Mouse (Mus musculus): ENCODE measurements around the gene Ccdc102a. TPM values are rescaled to one million over a fixed set of nuclear protein-coding genes. Genes with fewer than 3 reads are reported as not detected.

The Ccdc102a gene
- polyA plus RNA-seq, 1 experiment from 2014 or later: 8.1 TPM

- Histone ChIP-seq H3K9ac (no peak overlapping the region), H3K4me3 (no peak overlapping the region), H3K4me2 (no peak overlapping the region), H3K36me3 (no peaks in the 10 kb centered on the region), H3K9me3 (no peaks in the 10 kb centered on the region), H3K27me3 (no peaks in the 10 kb centered on the region), H3K27ac (replicated peaks) (no peak overlapping the region), H3K4me1 (replicated peaks) (peaks cover 34% of the 10 kb centered on the region)
- ATAC-seq (ENCODE audit: low read depth): peak; percentile 45; the same call in 1 of the 2 replicates
- 71% methylated on average over 5 of the region's 5 CpGs for WGBS
Observed at GRCm38 (mm10) chr8:94950458-94950857, 32.6 kb upstream of the Ccdc102a start.

- H3K4me1 ChIP-seq (replicated peaks): peaks cover 34% of the 10 kb centered on the region
- H3K27ac ChIP-seq (replicated peaks): peak overlapping the region; percentile 10; the same call in 1 of the 2 replicates
- H3K36me3 ChIP-seq: no peaks in the 10 kb centered on the region
- peak; percentile 83 for ATAC-seq (ENCODE audit: low read depth)
- H3K4me2 ChIP-seq: no peak overlapping the region
- 12% methylated on average over 4 of the region's 4 CpGs for WGBS
- H3K4me3 ChIP-seq: no peak overlapping the region
- H3K9me3 ChIP-seq: no peaks in the 10 kb centered on the region
- H3K27me3 ChIP-seq: no peaks in the 10 kb centered on the region
- no peak overlapping the region for H3K9ac ChIP-seq
Observed at GRCm38 (mm10) chr8:94950046-94950445, 32.1 kb upstream of the Ccdc102a start.

GRCm38 (mm10) chr8:94949010-94949409, 31.1 kb upstream of the Ccdc102a start:
- H3K4me3 ChIP-seq: no peak overlapping the region
- H3K9me3 ChIP-seq: no peaks in the 10 kb centered on the region
- ATAC-seq (ENCODE audit: low read depth): no peak
- no peaks in the 10 kb centered on the region for H3K27me3 ChIP-seq
- no peak overlapping the region for H3K4me2 ChIP-seq
- 88% methylated on average over 4 of the region's 4 CpGs for WGBS
- no peak overlapping the region for H3K9ac ChIP-seq
- H3K27ac ChIP-seq (replicated peaks): no peak overlapping the region
- H3K4me1 ChIP-seq (replicated peaks): peaks cover 23% of the 10 kb centered on the region
- no peaks in the 10 kb centered on the region for H3K36me3 ChIP-seq

GRCm38 (mm10) chr8:94948421-94948820, 30.5 kb upstream of the Ccdc102a start:
- H3K9ac ChIP-seq: no peak overlapping the region
- no peaks in the 10 kb centered on the region for H3K36me3 ChIP-seq
- no peak overlapping the region for H3K27ac ChIP-seq (replicated peaks)
- no peak overlapping the region for H3K4me2 ChIP-seq
- no peak for ATAC-seq (ENCODE audit: low read depth)
- WGBS: 82% methylated on average over 4 of the region's 4 CpGs
- H3K9me3 ChIP-seq: no peaks in the 10 kb centered on the region
- H3K27me3 ChIP-seq: no peaks in the 10 kb centered on the region
- H3K4me3 ChIP-seq: no peak overlapping the region
- peaks cover 18% of the 10 kb centered on the region for H3K4me1 ChIP-seq (replicated peaks)

- no peak for ATAC-seq (ENCODE audit: low read depth)
- peaks cover 13% of the 10 kb centered on the region for H3K4me1 ChIP-seq (replicated peaks)
- no peak overlapping the region for H3K4me2 ChIP-seq
- no peaks in the 10 kb centered on the region for H3K9me3 ChIP-seq
- no peak overlapping the region for H3K27ac ChIP-seq (replicated peaks)
- H3K36me3 ChIP-seq: no peaks in the 10 kb centered on the region
- 0 out of 2 replicates have a peak, but pooled peaks cover 12% of the 10 kb centered on the region for H3K27me3 ChIP-seq
- WGBS: 61% methylated on average over 6 of the region's 6 CpGs
- H3K4me3 ChIP-seq: no peak overlapping the region
- H3K9ac ChIP-seq: no peak overlapping the region
Observed at GRCm38 (mm10) chr8:94945185-94945584, 27.3 kb upstream of the Ccdc102a start.

- Histone ChIP-seq H3K27ac (replicated peaks) (no peak overlapping the region), H3K4me1 (replicated peaks) (peaks cover 12% of the 10 kb centered on the region), H3K4me2 (no peak overlapping the region), H3K9me3 (no peaks in the 10 kb centered on the region), H3K4me3 (no peak overlapping the region), H3K9ac (no peak overlapping the region), H3K27me3 (0 out of 2 replicates have a peak, but pooled peaks cover 12% of the 10 kb centered on the region), H3K36me3 (no peaks in the 10 kb centered on the region)
- ATAC-seq (ENCODE audit: low read depth): peak; percentile 45; the same call in 1 of the 2 replicates
- 14% methylated on average over 6 of the region's 6 CpGs for WGBS
Observed at GRCm38 (mm10) chr8:94942566-94942965, 24.7 kb upstream of the Ccdc102a start.

GRCm38 (mm10) chr8:94935172-94935571, 17.3 kb upstream of the Ccdc102a start:
- Histone ChIP-seq H3K4me2 (no peak overlapping the region), H3K9me3 (no peaks in the 10 kb centered on the region), H3K9ac (no peak overlapping the region), H3K27me3 (0 out of 2 replicates have a peak, but pooled peaks cover 4% of the 10 kb centered on the region), H3K36me3 (no peaks in the 10 kb centered on the region), H3K4me3 (no peak overlapping the region), H3K27ac (replicated peaks) (no peak overlapping the region), H3K4me1 (replicated peaks) (no peaks in the 10 kb centered on the region)
- 80% methylated on average over 3 of the region's 3 CpGs for WGBS
- ATAC-seq (ENCODE audit: low read depth): no peak

- no peak for ATAC-seq (ENCODE audit: low read depth)
- no peaks in the 10 kb centered on the region for H3K36me3 ChIP-seq
- no peaks in the 10 kb centered on the region for H3K9me3 ChIP-seq
- H3K4me2 ChIP-seq: no peak overlapping the region
- 0 out of 2 replicates have a peak, but pooled peaks cover 4% of the 10 kb centered on the region for H3K27me3 ChIP-seq
- H3K9ac ChIP-seq: no peak overlapping the region
- H3K4me1 ChIP-seq (replicated peaks): no peaks in the 10 kb centered on the region
- H3K27ac ChIP-seq (replicated peaks): no peak overlapping the region
- no peak overlapping the region for H3K4me3 ChIP-seq
- WGBS: 69% methylated on average over 5 of the region's 5 CpGs
Observed at GRCm38 (mm10) chr8:94933918-94934317, 16.0 kb upstream of the Ccdc102a start.

- Histone ChIP-seq H3K27me3 (no peaks in the 10 kb centered on the region), H3K4me3 (no peak overlapping the region), H3K9me3 (no peaks in the 10 kb centered on the region), H3K4me2 (no peak overlapping the region), H3K27ac (replicated peaks) (no peak overlapping the region), H3K4me1 (replicated peaks) (no peaks in the 10 kb centered on the region), H3K9ac (no peak overlapping the region), H3K36me3 (no peaks in the 10 kb centered on the region)
- 80% methylated on average over 3 of the region's 3 CpGs for WGBS
- ATAC-seq (ENCODE audit: low read depth): no peak
Observed at GRCm38 (mm10) chr8:94928227-94928626, 10.3 kb upstream of the Ccdc102a start.

- Histone ChIP-seq H3K27ac (replicated peaks) (no peak within 1 kb of the TSS), H3K4me1 (replicated peaks) (0 out of 2 replicates have a peak, but pooled peaks cover 5% of the 10 kb centered on the region), H3K4me2 (no peak within 1 kb of the TSS), H3K36me3 (no peaks in the 10 kb centered on the region), H3K27me3 (peaks cover 5% of the 10 kb centered on the region), H3K4me3 (no peak within 1 kb of the TSS), H3K9ac (0 out of 2 replicates have a peak within 1 kb of the TSS, but pooled peaks have one; percentile 17), H3K9me3 (no peaks in the 10 kb centered on the region)
- no peak for ATAC-seq (ENCODE audit: low read depth)
- WGBS: 65% methylated on average over 7 of the region's 8 CpGs
Observed at GRCm38 (mm10) chr8:94923405-94923804, 5.5 kb upstream of the Ccdc102a start, which contains the start of gene Adgrg5. Gene Adgrg5 (plus strand): TSS chr8:94923694.

GRCm38 (mm10) chr8:94922602-94923001, 4.7 kb upstream of the Ccdc102a start:
- Histone ChIP-seq H3K4me3 (no peak overlapping the region), H3K27ac (replicated peaks) (no peak overlapping the region), H3K4me1 (replicated peaks) (peaks cover 11% of the 10 kb centered on the region), H3K9me3 (no peaks in the 10 kb centered on the region), H3K4me2 (no peak overlapping the region), H3K36me3 (no peaks in the 10 kb centered on the region), H3K9ac (no peak overlapping the region), H3K27me3 (peaks cover 13% of the 10 kb centered on the region)
- ATAC-seq (ENCODE audit: low read depth): no peak
- 33% methylated on average over 8 of the region's 8 CpGs for WGBS

GRCm38 (mm10) chr8:94922176-94922575, 4.3 kb upstream of the Ccdc102a start:
- Histone ChIP-seq H3K4me3 (no peak overlapping the region), H3K9me3 (no peaks in the 10 kb centered on the region), H3K36me3 (no peaks in the 10 kb centered on the region), H3K27me3 (peaks cover 16% of the 10 kb centered on the region), H3K4me1 (replicated peaks) (peaks cover 15% of the 10 kb centered on the region), H3K4me2 (no peak overlapping the region), H3K27ac (replicated peaks) (no peak overlapping the region), H3K9ac (no peak overlapping the region)
- no peak for ATAC-seq (ENCODE audit: low read depth)
- WGBS: 69% methylated on average over 6 of the region's 6 CpGs

- Histone ChIP-seq H3K4me1 (replicated peaks) (peaks cover 39% of the 10 kb centered on the region), H3K9ac (no peak overlapping the region), H3K9me3 (no peaks in the 10 kb centered on the region), H3K27ac (replicated peaks) (no peak overlapping the region), H3K36me3 (no peaks in the 10 kb centered on the region), H3K4me2 (no peak overlapping the region), H3K27me3 (peaks cover 31% of the 10 kb centered on the region), H3K4me3 (no peak overlapping the region)
- no peak for ATAC-seq (ENCODE audit: low read depth)
Observed at GRCm38 (mm10) chr8:94919256-94919655, 1.4 kb upstream of the Ccdc102a start.

All from neural tube, embryonic 13.5 days (tissue).